Mouse (Mus musculus): ENCODE measurements at regions not wholly inside any gene's neighbourhood (a gene's known extent, or its start where the extent isn't known, plus 50 kb on each side); places are given as distances from the start of the nearest gene placed in this dataset.

GRCm38 (mm10) chr11:31721908-31722307 lies 50.2 kb upstream of the Bod1 start:
- DNase-seq (ENCODE audit: extremely low spot score in 1 of 2, low spot score in 1 of 2) = no peak

- DNase-seq (ENCODE audit: extremely low spot score in 1 of 2, low spot score in 1 of 2) = no peak
These were observed 52.8 kb upstream of the Bod1 start for GRCm38 (mm10) chr11:31724506-31724905.

- no peak for DNase-seq (ENCODE audit: extremely low spot score in 1 of 2, low spot score in 1 of 2)
These were observed 54.4 kb upstream of the Bod1 start for GRCm38 (mm10) chr11:31725936-31726647.

- no peak for DNase-seq (ENCODE audit: extremely low spot score in 1 of 2, low spot score in 1 of 2)
These were observed 55.6 kb upstream of the Bod1 start for GRCm38 (mm10) chr11:31727289-31727688.

GRCm38 (mm10) chr11:31729728-31730127 lies 58.0 kb upstream of the Bod1 start:
- no peak for DNase-seq (ENCODE audit: extremely low spot score in 1 of 2, low spot score in 1 of 2)

- DNase-seq (ENCODE audit: extremely low spot score in 1 of 2, low spot score in 1 of 2) = no peak
These were observed 58.5 kb upstream of the Bod1 start for GRCm38 (mm10) chr11:31730181-31730580.

GRCm38 (mm10) chr11:31730680-31731079 lies 59.0 kb upstream of the Bod1 start:
- DNase-seq (ENCODE audit: extremely low spot score in 1 of 2, low spot score in 1 of 2) = no peak

- DNase-seq (ENCODE audit: extremely low spot score in 1 of 2, low spot score in 1 of 2) = no peak
These were observed 59.8 kb upstream of the Bod1 start for GRCm38 (mm10) chr11:31731459-31731858.

GRCm38 (mm10) chr11:31732342-31732741 lies 60.7 kb upstream of the Bod1 start:
- DNase-seq (ENCODE audit: extremely low spot score in 1 of 2, low spot score in 1 of 2) = no peak

- DNase-seq (ENCODE audit: extremely low spot score in 1 of 2, low spot score in 1 of 2) = no peak
These were observed 61.3 kb upstream of the Bod1 start for GRCm38 (mm10) chr11:31732958-31733357.

- DNase-seq (ENCODE audit: extremely low spot score in 1 of 2, low spot score in 1 of 2) = no peak
These were observed 62.4 kb upstream of the Bod1 start for GRCm38 (mm10) chr11:31734091-31734490.

GRCm38 (mm10) chr11:31735257-31735656 lies 63.6 kb upstream of the Bod1 start:
- DNase-seq (ENCODE audit: extremely low spot score in 1 of 2, low spot score in 1 of 2) = no peak

- DNase-seq (ENCODE audit: extremely low spot score in 1 of 2, low spot score in 1 of 2) = no peak
These were observed 64.4 kb upstream of the Bod1 start for GRCm38 (mm10) chr11:31736086-31736485.

- no peak for DNase-seq (ENCODE audit: extremely low spot score in 1 of 2, low spot score in 1 of 2)
These were observed 64.9 kb upstream of the Bod1 start for GRCm38 (mm10) chr11:31736556-31737089.

- no peak for DNase-seq (ENCODE audit: extremely low spot score in 1 of 2, low spot score in 1 of 2)
These were observed 66.7 kb upstream of the Bod1 start for GRCm38 (mm10) chr11:31738148-31739021.

GRCm38 (mm10) chr11:31740409-31740808 lies 68.7 kb upstream of the Bod1 start:
- no peak for DNase-seq (ENCODE audit: extremely low spot score in 1 of 2, low spot score in 1 of 2)

GRCm38 (mm10) chr11:31742160-31742559 lies 70.5 kb upstream of the Bod1 start:
- no peak for DNase-seq (ENCODE audit: extremely low spot score in 1 of 2, low spot score in 1 of 2)

- DNase-seq (ENCODE audit: extremely low spot score in 1 of 2, low spot score in 1 of 2) = no peak
These were observed 72.5 kb upstream of the Bod1 start for GRCm38 (mm10) chr11:31744076-31744785.

GRCm38 (mm10) chr11:31745028-31745865 lies 73.6 kb upstream of the Bod1 start:
- no peak for DNase-seq (ENCODE audit: extremely low spot score in 1 of 2, low spot score in 1 of 2)

GRCm38 (mm10) chr11:31745866-31746248 lies 74.2 kb upstream of the Bod1 start:
- DNase-seq (ENCODE audit: extremely low spot score in 1 of 2, low spot score in 1 of 2) = no peak

Measured in layer of hippocampus, postnatal 25 days (tissue).